Mouse (Mus musculus) MEL (cell line): Measurements from ENCODE around the gene Prpsap1. TPM values are rescaled to one million over a fixed set of nuclear protein-coding genes. Genes with fewer than 3 reads are reported as not detected.

ENCODE experiments used
- DNase-seq: peaks from one replicate; pipeline ENCODE4 v3.0.0; 2011; ENCODE audit warnings: low read depth, low spot score
- H3K27ac ChIP-seq: 2 replicates; pipeline ENCODE4 v1.5.1; 2012; ENCODE audit warnings: low read depth, mild to moderate bottlenecking, control low read depth, low read length, moderate library complexity; ENCODE audit not compliant: control insufficient read depth
- H3K27me3 ChIP-seq, 2 experiments: fragments of 150-350 bp in 1 of 2; sonication (generic) in 1 of 2; 2 replicates each; pipeline ENCODE4 v1.6.1; 2012; ENCODE audit warnings: low read length in 2 of 2, mild to moderate bottlenecking in 2 of 2, improper control_type of control experiment in 1 of 2, moderate library complexity in 1 of 2; ENCODE audit not compliant: insufficient read depth in 2 of 2, control insufficient read depth in 1 of 2
- H3K36me3 ChIP-seq, 2 experiments: 2 replicates each; pipeline ENCODE4 v1.6.1; 2012 to 2014; ENCODE audit warnings: low read length in 2 of 2, improper control_type of control experiment in 1 of 2, inconsistent platforms in 1 of 2, mild to moderate bottlenecking in 1 of 2; ENCODE audit not compliant: insufficient read depth in 2 of 2, control insufficient read depth in 1 of 2
- H3K4me1 ChIP-seq, 2 experiments: fragments of 150-350 bp in 1 of 2; sonication (generic) in 1 of 2; 2 replicates each; pipeline ENCODE4 v1.6.1; 2012; ENCODE audit warnings: low read length in 2 of 2, improper control_type of control experiment in 1 of 2, mild to moderate bottlenecking in 1 of 2; ENCODE audit not compliant: insufficient read depth in 2 of 2, control insufficient read depth in 1 of 2
- H3K4me3 ChIP-seq, 2 experiments: fragments of 150-350 bp in 1 of 2; sonication (generic) in 1 of 2; 2 replicates each; pipeline ENCODE4 v1.5.1; 2012; ENCODE audit warnings: low read depth in 2 of 2, low read length in 2 of 2, mild to moderate bottlenecking in 2 of 2, moderate library complexity in 2 of 2, control low read depth in 1 of 2, improper control_type of control experiment in 1 of 2; ENCODE audit not compliant: control insufficient read depth in 1 of 2, insufficient read depth in 1 of 2
- H3K79me2 ChIP-seq: 2 replicates; pipeline ENCODE4 v1.6.1; 2012; ENCODE audit warnings: mild to moderate bottlenecking, low read length, moderate library complexity; ENCODE audit not compliant: control insufficient read depth, poor library complexity, insufficient read depth
- H3K9ac ChIP-seq: 2 replicates; pipeline ENCODE4 v1.6.1; 2012; ENCODE audit warnings: low read depth, mild to moderate bottlenecking, control low read depth, low read length, moderate library complexity; ENCODE audit not compliant: control insufficient read depth, poor library complexity, severe bottlenecking
- H3K9me3 ChIP-seq: fragments of 150-350 bp; sonication (generic); replicated peaks from 2 replicates; pipeline ENCODE4 v1.6.1; 2012; ENCODE audit warnings: mild to moderate bottlenecking, low read length, improper control_type of control experiment, moderate library complexity; ENCODE audit not compliant: insufficient read depth
- CHD1 ChIP-seq: IDR thresholded peaks from 2 replicates; pipeline ENCODE4 v1.6.1; 2012; ENCODE audit warnings: low read depth, mild to moderate bottlenecking, inconsistent platforms, low read length, improper control_type of control experiment
- CTCF ChIP-seq, 3 experiments: IDR thresholded peaks in 2 of 3; conservative IDR thresholded peaks in 1 of 3; 2 replicates each; pipeline ENCODE4 v1.5.1; 2011 to 2012; ENCODE audit warnings: low read length in 3 of 3, low read depth in 2 of 3, mild to moderate bottlenecking in 2 of 3, improper control_type of control experiment in 1 of 3, inconsistent platforms in 1 of 3, mixed read lengths in 1 of 3, moderate library complexity in 1 of 3; ENCODE audit not compliant: control insufficient read depth in 1 of 3, insufficient read depth in 1 of 3, poor library complexity in 1 of 3, severe bottlenecking in 1 of 3
- ELF1 ChIP-seq: IDR thresholded peaks from 2 replicates; pipeline ENCODE4 v1.6.1; 2014; ENCODE audit warnings: low read depth, mild to moderate bottlenecking, inconsistent platforms, low read length, improper control_type of control experiment, moderate library complexity
- EP300 ChIP-seq, 2 experiments: IDR thresholded peaks; 2 replicates each; pipeline ENCODE4 v1.6.1; 2011; ENCODE audit warnings: improper control_type of control experiment in 2 of 2, low read length in 2 of 2, low read depth in 1 of 2, mild to moderate bottlenecking in 1 of 2
- ETS1 ChIP-seq: IDR thresholded peaks from 2 replicates; pipeline ENCODE4 v1.6.1; 2012; ENCODE audit warnings: low read depth, mild to moderate bottlenecking, inconsistent platforms, low read length, improper control_type of control experiment, moderate library complexity
- GABPA ChIP-seq: IDR thresholded peaks from 2 replicates; pipeline ENCODE4 v1.6.1; 2012; ENCODE audit warnings: low read depth, mild to moderate bottlenecking, inconsistent platforms, low read length, improper control_type of control experiment, moderate library complexity
- JUND ChIP-seq: IDR thresholded peaks from 2 replicates; pipeline ENCODE4 v1.6.1; 2011; ENCODE audit warnings: low read depth, mild to moderate bottlenecking, improper control_type of control experiment, low read length
- KAT2A ChIP-seq: conservative IDR thresholded peaks from 2 replicates; pipeline ENCODE4 v1.6.1; 2012; ENCODE audit warnings: low read depth, low read length, improper control_type of control experiment, inconsistent platforms
- MAFK ChIP-seq: IDR thresholded peaks from 2 replicates; pipeline ENCODE4 v1.6.1; 2011; ENCODE audit warnings: low read depth, mild to moderate bottlenecking, low read length, improper control_type of control experiment, borderline replicate concordance
- MAZ ChIP-seq: IDR thresholded peaks from 2 replicates; pipeline ENCODE4 v1.6.1; 2012; ENCODE audit warnings: low read depth, mild to moderate bottlenecking, inconsistent platforms, low read length, improper control_type of control experiment
- MXI1 ChIP-seq: IDR thresholded peaks from 2 replicates; pipeline ENCODE4 v1.6.1; 2011; ENCODE audit warnings: mild to moderate bottlenecking, low read depth, low read length, improper control_type of control experiment
- MYB ChIP-seq: IDR thresholded peaks from 2 replicates; pipeline ENCODE4 v1.6.1; 2011; ENCODE audit warnings: mild to moderate bottlenecking, low read depth, low read length, improper control_type of control experiment
- MYC ChIP-seq: IDR thresholded peaks from 2 replicates; pipeline ENCODE4 v1.6.1; 2011; ENCODE audit warnings: low read depth, mild to moderate bottlenecking, low read length, improper control_type of control experiment, moderate library complexity
- NELFE ChIP-seq: IDR thresholded peaks from 2 replicates; pipeline ENCODE4 v1.6.1; 2011; ENCODE audit warnings: low read depth, low read length, improper control_type of control experiment
- NRF1 ChIP-seq: IDR thresholded peaks from 2 replicates; pipeline ENCODE4 v1.6.1; 2014; ENCODE audit warnings: low read depth, mild to moderate bottlenecking, inconsistent platforms, low read length, improper control_type of control experiment, moderate library complexity; ENCODE audit not compliant: poor library complexity, insufficient read depth, severe bottlenecking
- POLR2A ChIP-seq, 2 experiments: IDR thresholded peaks; 2 replicates each; pipeline ENCODE4 v1.6.1; 2011 to 2012; ENCODE audit warnings: low read length in 2 of 2, mild to moderate bottlenecking in 2 of 2, control low read depth in 1 of 2, improper control_type of control experiment in 1 of 2, low read depth in 1 of 2, moderate library complexity in 1 of 2; ENCODE audit not compliant: control insufficient read depth in 1 of 2, insufficient read depth in 1 of 2, poor library complexity in 1 of 2
- POLR2AphosphoS2 ChIP-seq: IDR thresholded peaks from 2 replicates; pipeline ENCODE4 v1.6.1; 2011; ENCODE audit warnings: low read length, improper control_type of control experiment
- SMC3 ChIP-seq: IDR thresholded peaks from 2 replicates; pipeline ENCODE4 v1.6.1; 2011; ENCODE audit warnings: low read depth, low read length, improper control_type of control experiment
- TCF12 ChIP-seq: IDR thresholded peaks from 2 replicates; pipeline ENCODE4 v1.6.1; 2014; ENCODE audit warnings: low read depth, mild to moderate bottlenecking, inconsistent platforms, low read length, improper control_type of control experiment, moderate library complexity
- UBTF ChIP-seq: IDR thresholded peaks from 2 replicates; pipeline ENCODE4 v1.6.1; 2012; ENCODE audit warnings: low read depth, mild to moderate bottlenecking, inconsistent platforms, low read length, improper control_type of control experiment, moderate library complexity, borderline replicate concordance; ENCODE audit not compliant: insufficient read depth
- USF1 ChIP-seq: IDR thresholded peaks from 2 replicates; pipeline ENCODE4 v1.6.1; 2014; ENCODE audit warnings: low read depth, mild to moderate bottlenecking, inconsistent platforms, low read length, improper control_type of control experiment, moderate library complexity
- ZKSCAN1 ChIP-seq: IDR thresholded peaks from 2 replicates; pipeline ENCODE4 v1.6.1; 2012; ENCODE audit warnings: low read depth, mild to moderate bottlenecking, inconsistent platforms, low read length, improper control_type of control experiment, moderate library complexity
- ZNF384 ChIP-seq: IDR thresholded peaks from 2 replicates; pipeline ENCODE4 v1.6.1; 2012; ENCODE audit warnings: low read depth, mild to moderate bottlenecking, inconsistent platforms, low read length, improper control_type of control experiment
- polyA plus RNA-seq, 2 experiments: library from polyadenylated mRNA; stranded (reverse) in 1 of 2; unstranded in 1 of 2; fragments of >175 nt in 1 of 2; fragments of >200 nt in 1 of 2; gene quantifications; 2 replicates each; pipeline versions ENCODE4 v1.2.1 to v1.2.4; 2012; ENCODE audit warnings: low replicate concordance in 2 of 2, low read depth in 1 of 2; ENCODE audit not compliant: insufficient read length in 2 of 2, insufficient read depth in 1 of 2, missing spikeins in 1 of 2
- total RNA-seq: library from RNA; depleted of rRNA; stranded (reverse); fragments of 300-350 nt; gene quantifications from 2 replicates; pipeline ENCODE4 v1.2.3, GENCODE M21; 2012

Gene Prpsap1
- total and polyA plus RNA-seq, 3 experiments = 112 to 155 TPM; not detected in 1

DNA sequence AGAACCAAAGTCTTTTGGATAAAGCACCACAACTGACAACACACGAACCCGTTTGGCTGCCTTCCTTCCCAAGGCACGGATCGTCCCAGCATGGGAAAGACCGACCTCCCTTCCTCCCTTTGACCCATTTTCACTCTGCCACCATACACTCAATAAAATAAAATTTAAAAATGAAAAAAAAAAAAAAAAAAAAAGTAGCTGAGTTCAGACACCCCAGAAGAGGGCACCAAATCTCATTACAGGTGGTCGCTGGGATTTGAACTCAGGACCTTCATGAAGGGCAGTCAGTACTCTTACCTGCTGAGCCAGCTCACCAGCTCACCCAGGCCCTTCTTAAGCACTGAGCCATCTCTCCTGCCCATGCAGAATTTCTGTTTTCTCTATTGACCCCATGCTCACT lies 5.0 kb upstream of the Prpsap1 start:
- TF ChIP-seq CTCF (IDR thresholded peaks at IDR 0.05 in 2 of 3, conservative IDR thresholded peaks at IDR 0.05 in 1 of 3; ENCODE audit: control insufficient read depth in 1 of 3, insufficient read depth in 1 of 3, low read depth in 2 of 3, low read length in 3 of 3, poor library complexity in 1 of 3, severe bottlenecking in 1 of 3) = peak in 1 of 3 experiments; percentile 28; a peak in 2 of 6 replicates
- no peak for TF ChIP-seq ELF1
- no peak for TF ChIP-seq UBTF
- no peak for TF ChIP-seq GABPA
- TF ChIP-seq ZNF384 = peak; percentile 88
- Histone ChIP-seq H3K79me2 (no peaks in the 10 kb centered on the region; the same call in 1 of the 2 replicates), H3K9ac (no peak overlapping the region), H3K27ac (no peak overlapping the region), H3K9me3 (no peaks in the 10 kb centered on the region), H3K36me3 (peaks cover 0 to 20% of the 10 kb centered on the region in 2 experiments; a peak in 2 of 4 replicates), H3K4me1 (peaks cover 15 to 33% of the 10 kb centered on the region in 2 experiments), H3K27me3 (no peaks in the 10 kb centered on the region), H3K4me3 (no peak overlapping the region)
- DNase-seq = no peak

DNA sequence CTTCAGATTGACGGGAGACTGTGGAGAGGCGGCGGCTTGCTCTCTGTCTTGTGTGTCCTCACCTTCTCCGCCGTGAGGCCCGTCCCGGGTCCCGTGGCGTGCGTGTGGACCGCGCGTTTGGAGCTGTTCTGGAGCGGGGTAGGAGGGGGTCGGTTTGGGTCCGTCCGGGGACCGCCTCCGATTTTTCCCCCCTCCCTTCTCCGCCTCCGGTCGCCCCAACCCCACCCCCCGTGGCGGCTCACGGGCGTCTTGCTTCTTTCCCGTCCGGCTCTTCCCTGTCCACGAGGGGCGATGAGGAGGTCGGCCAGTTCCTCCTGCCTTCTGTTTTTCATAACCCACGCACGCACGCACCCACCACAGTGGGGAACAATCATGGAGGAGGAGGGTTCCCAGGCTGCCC lies 4.6 kb upstream of the Prpsap1 start:
- no peak for TF ChIP-seq ZNF384
- TF ChIP-seq MXI1 = no peak
- no peak for TF ChIP-seq CHD1
- Histone ChIP-seq H3K9me3 (no peaks in the 10 kb centered on the region), H3K79me2 (no peaks in the 10 kb centered on the region; the same call in 1 of the 2 replicates), H3K4me3 (no peak overlapping the region), H3K27ac (no peak overlapping the region), H3K9ac (no peak overlapping the region), H3K27me3 (no peaks in the 10 kb centered on the region), H3K4me1 (peaks cover 15 to 35% of the 10 kb centered on the region in 2 experiments), H3K36me3 (peaks cover 0 to 20% of the 10 kb centered on the region in 2 experiments; a peak in 2 of 4 replicates)
- DNase-seq = no peak

DNA sequence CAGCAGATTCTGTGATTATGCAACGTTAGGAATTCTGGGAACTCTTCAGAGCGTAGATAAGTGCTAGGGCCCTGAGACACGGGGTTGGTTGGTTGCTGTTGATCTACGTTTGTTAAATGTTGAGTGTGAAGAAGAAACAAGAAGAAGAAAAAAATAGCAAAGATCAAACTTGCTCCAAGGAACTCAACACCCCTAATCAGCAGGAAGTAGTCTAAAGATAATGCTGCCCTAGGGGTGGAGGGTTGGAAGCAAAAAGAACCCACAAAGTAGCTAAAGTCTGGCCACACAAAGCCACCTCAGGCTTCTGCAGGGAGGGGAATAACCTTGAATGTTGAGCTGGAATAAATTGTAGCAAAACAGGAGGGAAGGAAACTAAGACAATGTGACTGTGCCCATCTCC lies 3.3 kb upstream of the Prpsap1 start:
- Histone ChIP-seq H3K4me1 (peaks cover 15 to 44% of the 10 kb centered on the region in 2 experiments), H3K36me3 (peaks cover 0 to 22% of the 10 kb centered on the region in 2 experiments; a peak in 2 of 4 replicates), H3K9me3 (no peaks in the 10 kb centered on the region), H3K27me3 (no peaks in the 10 kb centered on the region), H3K9ac (no peak overlapping the region), H3K27ac (peak overlapping the region; percentile 71), H3K4me3 (no peak overlapping the region), H3K79me2 (peaks cover 2% of the 10 kb centered on the region; the same call in 1 of the 2 replicates)
- DNase-seq = peak; percentile 86
- TF ChIP-seq NELFE (0 out of 2 replicates have a peak, but pooled peaks have one; percentile 23), USF1 (peak; percentile 31; the same call in 1 of the 2 replicates), EP300 (IDR thresholded peaks at IDR 0.05; ENCODE audit: low read depth in 1 of 2, low read length in 2 of 2) (peak; percentile 93 to 94), ZKSCAN1 (0 out of 2 replicates have a peak, but pooled peaks have one; percentile 44), JUND (0 out of 2 replicates have a peak, but pooled peaks have one; percentile 69), CHD1 (no peak), POLR2AphosphoS2 (no peak), POLR2A (IDR thresholded peaks at IDR 0.05; ENCODE audit: control insufficient read depth in 1 of 2, insufficient read depth in 1 of 2, low read depth in 1 of 2, low read length in 2 of 2, poor library complexity in 1 of 2) (peak in 1 of 2 experiments; percentile 45; a peak in 1 of 4 replicates), MYB (peak; percentile 47; the same call in 1 of the 2 replicates), ETS1 (peak; percentile 90), MYC (peak; percentile 80; the same call in 1 of the 2 replicates), MAFK (peak; percentile 89), KAT2A (peak; percentile 44), MAZ (peak; percentile 88), SMC3 (peak; percentile 7; the same call in 1 of the 2 replicates), TCF12 (peak; percentile 84), ZNF384 (peak; percentile 96), CTCF (IDR thresholded peaks at IDR 0.05 in 2 of 3, conservative IDR thresholded peaks at IDR 0.05 in 1 of 3; ENCODE audit: control insufficient read depth in 1 of 3, insufficient read depth in 1 of 3, low read depth in 2 of 3, low read length in 3 of 3, poor library complexity in 1 of 3, severe bottlenecking in 1 of 3) (no peak), NRF1 (no peak)
